Mouse (Mus musculus) lung, embryonic 15.5 days (tissue): Measurements from ENCODE around the gene Olfr1129. TPM values are rescaled to one million over a fixed set of nuclear protein-coding genes. Genes with fewer than 3 reads are reported as not detected.
"Not testable (repeated sequence)": the region's sequence is repeated elsewhere in the genome, so short reads cannot be mapped to it uniquely, and the experiment has no call there.

Experiments
- ATAC-seq: fragments of 200-750 bp; cut with Nextera tagmentation; 2 replicates; pipeline ENCODE4 v1.8.0; 2017; ENCODE audit warnings: moderate number of reproducible peaks, borderline replicate concordance; ENCODE audit not compliant: low FRiP score, low TSS enrichment; ENCODE audit errors: extremely low read depth
- H3K27ac ChIP-seq: fragments of 300-500 bp; sonication (generic); 2 replicates; pipeline ENCODE4 v1.5.1; 2015; ENCODE audit warnings: moderate library complexity, mild to moderate bottlenecking, inconsistent platforms
- H3K27me3 ChIP-seq: fragments of 300-500 bp; sonication (generic); 2 replicates; pipeline ENCODE4 v1.6.1; 2015; ENCODE audit warnings: inconsistent platforms
- H3K36me3 ChIP-seq: fragments of 300-500 bp; sonication (generic); 2 replicates; pipeline ENCODE4 v1.6.1; 2015; ENCODE audit warnings: inconsistent platforms
- H3K4me1 ChIP-seq: fragments of 300-500 bp; sonication (generic); 2 replicates; pipeline ENCODE4 v1.6.1; 2015; ENCODE audit warnings: inconsistent platforms
- H3K4me2 ChIP-seq: fragments of 300-500 bp; sonication (generic); 2 replicates; pipeline ENCODE4 v1.6.1; 2015; ENCODE audit warnings: inconsistent platforms, mild to moderate bottlenecking, moderate library complexity
- H3K4me3 ChIP-seq: fragments of 300-500 bp; sonication (generic); 2 replicates; pipeline ENCODE4 v1.5.1; 2015; ENCODE audit warnings: mild to moderate bottlenecking, inconsistent platforms
- H3K9ac ChIP-seq: fragments of 300-500 bp; sonication (generic); 2 replicates; pipeline ENCODE4 v1.6.1; 2015; ENCODE audit warnings: inconsistent platforms
- H3K9me3 ChIP-seq: fragments of 300-500 bp; sonication (generic); 2 replicates; pipeline ENCODE4 v1.6.1; 2016; ENCODE audit warnings: inconsistent platforms
- WGBS: fragments of 180-500 bp; shearing (Covaris S2); methylation state at CpG from one replicate; pipeline ENCODE4 v1.1.7; 2015; 5-methylcytosine and 5-hydroxymethylcytosine counted together
- polyA plus RNA-seq: library from polyadenylated mRNA; unstranded; fragments of >200 nt; fragmentation: Nextera tagmentation; extraction: Ambion mirVana; gene quantifications from 2 replicates; pipeline ENCODE4 v1.2.1, GENCODE M21; 2015

The Olfr1129 gene
- polyA plus RNA-seq, result not detected in 2 replicates

GRCm38 (mm10) chr2:87573602-87574001, at the start of gene Olfr1129:
Gene Olfr1129 (plus strand): TSS chr2:87573902.
- H3K27ac ChIP-seq, ATAC-seq, H3K9me3 ChIP-seq, H3K4me3 ChIP-seq, H3K4me1 ChIP-seq, H3K9ac ChIP-seq, H3K36me3 ChIP-seq, H3K27me3 ChIP-seq, H3K4me2 ChIP-seq: not testable (repeated sequence)
- 60% methylated on average over 1 of the region's 1 CpGs for WGBS

- WGBS, result 31% methylated on average over 39 of the region's 39 CpGs
- H3K4me3 ChIP-seq, H3K4me1 ChIP-seq, H3K27ac ChIP-seq, H3K36me3 ChIP-seq, H3K9ac ChIP-seq, ATAC-seq, H3K27me3 ChIP-seq, H3K9me3 ChIP-seq: not testable (repeated sequence)
- H3K4me2 ChIP-seq, result peak overlapping the region; percentile 33; the same call in 1 of the 2 replicates
Observed at GRCm38 (mm10) chr2:87525899-87526616, 47.6 kb upstream of the Olfr1129 start.

- Histone ChIP-seq H3K4me2 (no peak within 1 kb of the TSS), H3K9me3 (no peaks in the 10 kb centered on the region), H3K9ac (no peak within 1 kb of the TSS), H3K27ac (no peak within 1 kb of the TSS), H3K4me1 (no peaks in the 10 kb centered on the region), H3K36me3 (no peaks in the 10 kb centered on the region), H3K27me3 (no peaks in the 10 kb centered on the region), H3K4me3 (no peak within 1 kb of the TSS)
- ATAC-seq, result no peak
Observed at GRCm38 (mm10) chr2:87531496-87531895, 42.2 kb upstream of the Olfr1129 start, which contains the start of gene Olfr153. Gene Olfr153 (plus strand): TSS chr2:87531796.

GRCm38 (mm10) chr2:87534826-87535225, 38.9 kb upstream of the Olfr1129 start:
- Histone ChIP-seq H3K9me3 (no peaks in the 10 kb centered on the region), H3K9ac (no peak overlapping the region), H3K27me3 (no peaks in the 10 kb centered on the region), H3K27ac (no peak overlapping the region), H3K4me2 (no peak overlapping the region), H3K4me1 (no peaks in the 10 kb centered on the region), H3K36me3 (no peaks in the 10 kb centered on the region), H3K4me3 (no peak overlapping the region)
- no peak for ATAC-seq
- WGBS, result 68% methylated on average over 2 of the region's 2 CpGs

- no peak within 1 kb of the TSS for H3K4me2 ChIP-seq
- no peaks in the 10 kb centered on the region for H3K9me3 ChIP-seq
- no peaks in the 10 kb centered on the region for H3K36me3 ChIP-seq
- no peak within 1 kb of the TSS for H3K27ac ChIP-seq
- H3K4me1 ChIP-seq, result no peaks in the 10 kb centered on the region
- no peak within 1 kb of the TSS for H3K9ac ChIP-seq
- H3K27me3 ChIP-seq, result no peaks in the 10 kb centered on the region
- no peak for ATAC-seq
- WGBS, result 79% methylated on average over 1 of the region's 1 CpGs
- no peak within 1 kb of the TSS for H3K4me3 ChIP-seq
Observed at GRCm38 (mm10) chr2:87545442-87545841, 28.3 kb upstream of the Olfr1129 start, which contains the start of gene Olfr1128. Gene Olfr1128 (minus strand): TSS chr2:87545542.

GRCm38 (mm10) chr2:87605912-87606311, 32.2 kb downstream of the Olfr1129 start, which contains the start of gene Olfr1130:
Gene Olfr1130 (plus strand): TSS chr2:87606212.
- not testable (repeated sequence) for H3K4me2 ChIP-seq, H3K9me3 ChIP-seq, H3K9ac ChIP-seq, H3K27ac ChIP-seq, H3K27me3 ChIP-seq, H3K4me3 ChIP-seq, H3K4me1 ChIP-seq, ATAC-seq, H3K36me3 ChIP-seq

GRCm38 (mm10) chr2:87626804-87627203, 53.1 kb downstream of the Olfr1129 start, which contains the start of gene Olfr1131:
Gene Olfr1131 (plus strand): TSS chr2:87627104.
- Histone ChIP-seq H3K9me3 (no peaks in the 10 kb centered on the region), H3K4me2 (no peak within 1 kb of the TSS)
- 65% methylated on average over 3 of the region's 3 CpGs for WGBS

More at GRCm38 (mm10) chr2:87626804-87627203, 53.1 kb downstream of the Olfr1129 start, which contains the start of gene Olfr1131:
- H3K27me3 ChIP-seq, result no peaks in the 10 kb centered on the region
- H3K36me3 ChIP-seq, result no peaks in the 10 kb centered on the region
- H3K4me3 ChIP-seq, result no peak within 1 kb of the TSS
- H3K27ac ChIP-seq, result no peak within 1 kb of the TSS
- ATAC-seq, result no peak
- no peaks in the 10 kb centered on the region for H3K4me1 ChIP-seq
- H3K9ac ChIP-seq, result no peak within 1 kb of the TSS

Other genes starting within 250 kb of the Olfr1129 start
- gene Olfr1120, start 219.1 kb upstream of the Olfr1129 start, polyA plus RNA-seq, result not detected in 2 replicates
- gene Olfr1121, start 204.0 kb upstream of the Olfr1129 start, polyA plus RNA-seq, result not detected in 2 replicates
- gene Olfr1122, start 188.1 kb upstream of the Olfr1129 start, polyA plus RNA-seq, result not detected in 2 replicates
- not detected in 2 replicates for gene Olfr1123, start 157.3 kb upstream of the Olfr1129 start, polyA plus RNA-seq
- gene Olfr1124, start 143.6 kb upstream of the Olfr1129 start, polyA plus RNA-seq, result 0.07 and 0.09 TPM in 2 replicates
- not detected in 2 replicates for gene Olfr1126, start 119.9 kb upstream of the Olfr1129 start, polyA plus RNA-seq
- not detected in 2 replicates for gene Pramel7, start 76.8 kb upstream of the Olfr1129 start, polyA plus RNA-seq
- not detected in 2 replicates for gene Pramel6, start 67.3 kb upstream of the Olfr1129 start, polyA plus RNA-seq
- not detected in 2 replicates for gene Olfr153, start 42.1 kb upstream of the Olfr1129 start, polyA plus RNA-seq
- gene Olfr1128, start 28.4 kb upstream of the Olfr1129 start, polyA plus RNA-seq, result not detected in 2 replicates
- not detected in 2 replicates for gene Olfr1130, start 32.3 kb downstream of the Olfr1129 start, polyA plus RNA-seq
- not detected in 2 replicates for gene Olfr1131, start 53.2 kb downstream of the Olfr1129 start, polyA plus RNA-seq
- not detected in 2 replicates for gene Olfr1132, start 63.6 kb downstream of the Olfr1129 start, polyA plus RNA-seq
- not detected in 2 replicates for gene Olfr1133, start 73.5 kb downstream of the Olfr1129 start, polyA plus RNA-seq
- gene Olfr1134, start 84.6 kb downstream of the Olfr1129 start, polyA plus RNA-seq, result not detected in 2 replicates
- gene Olfr1135, start 99.8 kb downstream of the Olfr1129 start, polyA plus RNA-seq, result not detected in 2 replicates
- gene Olfr1136, start 120.0 kb downstream of the Olfr1129 start, polyA plus RNA-seq, result not detected in 2 replicates
- not detected in 2 replicates for gene Olfr1137, start 139.3 kb downstream of the Olfr1129 start, polyA plus RNA-seq
- gene Olfr1138, start 166.1 kb downstream of the Olfr1129 start, polyA plus RNA-seq, result not detected in 2 replicates
- not detected in 2 replicates for gene Olfr1140, start 169.8 kb downstream of the Olfr1129 start, polyA plus RNA-seq
- not detected in 2 replicates for gene Olfr1141, start 180.1 kb downstream of the Olfr1129 start, polyA plus RNA-seq
- not detected in 2 replicates for gene Olfr152, start 205.6 kb downstream of the Olfr1129 start, polyA plus RNA-seq
- not detected in 2 replicates for gene Olfr1143, start 226.7 kb downstream of the Olfr1129 start, polyA plus RNA-seq
- gene Olfr1145, start 235.9 kb downstream of the Olfr1129 start, polyA plus RNA-seq, result not detected in 2 replicates